Comparison of ENCODE assay signal across 26 mouse cellular contexts in genomic region chr16:28336700-28337099, GRCm38 (mm10).
"Had no signal": no experiment of that assay in that cellular context is flagged by ENCODE, and none has a peak within 500 bp of the region (broad histone marks: within the 10 kb centered on the region; RNA-seq: fewer than 3 reads in every experiment).

No protein-coding gene starts in this region.

- ATAC-seq: hindbrain, embryonic 16.5 days; inflammation-experienced regulatory T-cells, adult 6 months; intestine, embryonic 15.5 days; intestine, postnatal 0 days had no signal

- H3K9me3 ChIP-seq: heart, embryonic 13.5 days; heart, embryonic 15.5 days; intestine, embryonic 15.5 days; limb, embryonic 10.5 days; limb, embryonic 12.5 days; liver, embryonic 13.5 days; liver, embryonic 15.5 days had no signal

- H3K27ac ChIP-seq: heart, adult 2 months; heart, embryonic 13.5 days; heart, embryonic 15.5 days; hindbrain, embryonic 14.5 days; intestine, embryonic 15.5 days; layer of hippocampus, adult 2 months; limb, embryonic 10.5 days; limb, embryonic 12.5 days; liver, embryonic 13.5 days; liver, embryonic 15.5 days had no signal

- H3K4me1 ChIP-seq: heart, embryonic 13.5 days; heart, embryonic 15.5 days; intestine, embryonic 15.5 days; limb, embryonic 10.5 days; limb, embryonic 12.5 days; liver, embryonic 13.5 days; liver, embryonic 15.5 days had no signal

- H3K27me3 ChIP-seq: heart, embryonic 13.5 days; heart, embryonic 15.5 days; intestine, embryonic 15.5 days; limb, embryonic 12.5 days; liver, embryonic 13.5 days; liver, embryonic 15.5 days had no signal

- H3K9ac ChIP-seq: heart, embryonic 13.5 days; heart, embryonic 15.5 days; hindbrain, embryonic 14.5 days; intestine, embryonic 15.5 days; limb, embryonic 12.5 days; liver, embryonic 13.5 days; liver, embryonic 15.5 days had no signal

- H3K4me2 ChIP-seq: heart, embryonic 11.5 days; heart, embryonic 13.5 days; heart, embryonic 15.5 days; hindbrain, embryonic 14.5 days; intestine, embryonic 15.5 days; limb, embryonic 12.5 days; liver, embryonic 11.5 days; liver, embryonic 13.5 days; liver, embryonic 15.5 days had no signal

- DNase-seq: gastrocnemius, postnatal 14 days; gastrocnemius, postnatal 36 days; heart, adult 11 months; heart, adult 2 months; heart, postnatal 14 days; heart, postnatal 36 days; kidney, adult 18-20 months; kidney, adult 8-10 months; kidney, postnatal 10 days; kidney, postnatal 25 days; kidney, postnatal 4 days; liver; liver, embryonic 13.5 days had no signal

- H3K36me3 ChIP-seq: heart, embryonic 13.5 days; heart, embryonic 15.5 days; intestine, embryonic 15.5 days; limb, embryonic 10.5 days; limb, embryonic 12.5 days; liver, embryonic 13.5 days; liver, embryonic 15.5 days had no signal

- H3K4me3 ChIP-seq: heart, adult 2 months; heart, embryonic 13.5 days; heart, embryonic 15.5 days; intestine, embryonic 15.5 days; layer of hippocampus, adult 2 months; limb, embryonic 10.5 days; limb, embryonic 12.5 days; liver, embryonic 13.5 days; liver, embryonic 15.5 days had no signal
